Mouse (Mus musculus) myocyte (in vitro differentiated cells): ENCODE results near the gene AC134908.4. TPM values are rescaled to one million over a fixed set of nuclear protein-coding genes. Genes with fewer than 3 reads are reported as not detected.
A peak's percentile ranks its signal among the peaks of the same experiment; 100 is the strongest.

Experiments used
- H3K27me3 ChIP-seq: one replicate; pipeline ENCODE4 v1.6.1; 2011; ENCODE audit not compliant: control insufficient read depth, insufficient read depth, insufficient read length
- H3K36me3 ChIP-seq: one replicate; pipeline ENCODE4 v1.6.1; 2011; ENCODE audit not compliant: control insufficient read depth, insufficient read depth
- H3K4me2 ChIP-seq: one replicate; pipeline ENCODE4 v1.6.1; 2011; ENCODE audit warnings: low read depth, control low read depth
- H3K4me3 ChIP-seq: one replicate; pipeline ENCODE4 v1.5.1; 2011; ENCODE audit warnings: mild to moderate bottlenecking, control low read depth, moderate library complexity
- H3K79me2 ChIP-seq: one replicate; pipeline ENCODE4 v1.6.1; 2011; ENCODE audit not compliant: control insufficient read depth, insufficient read depth
- H3ac ChIP-seq: one replicate; pipeline ENCODE4 v1.6.1; 2011; ENCODE audit not compliant: control insufficient read depth, insufficient read length
- CEBPB ChIP-seq: IDR thresholded peaks from 2 replicates; pipeline ENCODE4 v1.6.1; 2011; ENCODE audit warnings: mild to moderate bottlenecking, moderate library complexity; ENCODE audit not compliant: poor library complexity, insufficient read depth, severe bottlenecking
- E2F4 ChIP-seq: IDR thresholded peaks from one replicate; pipeline ENCODE4 v1.6.1; 2011; ENCODE audit warnings: mild to moderate bottlenecking, control low read depth, moderate library complexity; ENCODE audit not compliant: insufficient read depth
- MAX ChIP-seq: IDR thresholded peaks from one replicate; pipeline ENCODE4 v1.6.1; 2011; ENCODE audit warnings: low read depth, mild to moderate bottlenecking, control low read depth
- MYOD1 ChIP-seq, 3 experiments: IDR thresholded peaks; one replicate each; pipeline ENCODE4 v1.6.1; 2011; ENCODE audit warnings: control low read depth in 2 of 3, low read depth in 2 of 3, mild to moderate bottlenecking in 2 of 3, moderate library complexity in 1 of 3; ENCODE audit not compliant: insufficient read length in 2 of 3, control insufficient read depth in 1 of 3
- MYOG ChIP-seq, 3 experiments: IDR thresholded peaks; one replicate each; pipeline ENCODE4 v1.6.1; 2011; ENCODE audit warnings: control low read depth in 2 of 3, low read depth in 2 of 3, mild to moderate bottlenecking in 2 of 3; ENCODE audit not compliant: insufficient read length in 2 of 3, control insufficient read depth in 1 of 3, insufficient read depth in 1 of 3
- POLR2A ChIP-seq: IDR thresholded peaks from one replicate; pipeline ENCODE4 v1.6.1; 2011; ENCODE audit warnings: low read depth, mild to moderate bottlenecking, control low read depth, moderate library complexity; ENCODE audit not compliant: insufficient read length
- POLR2AphosphoS2 ChIP-seq: IDR thresholded peaks from one replicate; pipeline ENCODE4 v1.6.1; 2011; ENCODE audit warnings: low read depth, control low read depth; ENCODE audit not compliant: insufficient read length
- REST ChIP-seq: IDR thresholded peaks from one replicate; pipeline ENCODE4 v1.6.1; 2011; ENCODE audit warnings: mild to moderate bottlenecking, control low read depth, moderate library complexity; ENCODE audit not compliant: insufficient read depth, insufficient read length
- SRF ChIP-seq: IDR thresholded peaks from one replicate; pipeline ENCODE4 v1.6.1; 2011; ENCODE audit warnings: low read depth; ENCODE audit not compliant: control insufficient read depth, insufficient read length
- TCF12 ChIP-seq: IDR thresholded peaks from one replicate; pipeline ENCODE4 v1.6.1; 2011; ENCODE audit warnings: mild to moderate bottlenecking, control low read depth; ENCODE audit not compliant: poor library complexity, insufficient read depth, severe bottlenecking
- TCF3 ChIP-seq: IDR thresholded peaks from one replicate; pipeline ENCODE4 v1.6.1; 2011; ENCODE audit warnings: low read depth, control low read depth; ENCODE audit not compliant: insufficient read length
- USF1 ChIP-seq: IDR thresholded peaks from one replicate; pipeline ENCODE4 v1.6.1; 2011; ENCODE audit warnings: low read depth, mild to moderate bottlenecking, control low read depth, moderate library complexity
- polyA plus RNA-seq: library from polyadenylated mRNA; unstranded; fragments of >200 nt; fragmentation: generic; extraction: Trizol; gene quantifications from one replicate; pipeline ENCODE4 v1.2.1, GENCODE M21; 2012; ENCODE audit warnings: missing spikeins

The AC134908.4 gene
- polyA plus RNA-seq, 1 experiment: not detected

- peak overlapping the region; percentile 47 for H3K4me3 ChIP-seq
- TF ChIP-seq POLR2A (no peak), REST (no peak), TCF12 (no peak), MAX (no peak), USF1 (no peak), MYOD1 (IDR thresholded peaks at IDR 0.05; ENCODE audit: control insufficient read depth in 1 of 3, insufficient read length in 2 of 3, low read depth in 2 of 3) (no peak)
- no peak overlapping the region for H3K4me2 ChIP-seq
Observed at GRCm38 (mm10) chr17:25794998-25795397, 461 bp downstream of the AC134908.4 start.

GRCm38 (mm10) chr17:25794197-25794596 is 1.3 kb downstream of the AC134908.4 start:
- no peak overlapping the region for H3K4me2 ChIP-seq
- H3K27me3 ChIP-seq: no peaks in the 10 kb centered on the region

More at GRCm38 (mm10) chr17:25794998-25795397, 461 bp downstream of the AC134908.4 start:
- H3K36me3 ChIP-seq: no peaks in the 10 kb centered on the region
- no peaks in the 10 kb centered on the region for H3K27me3 ChIP-seq
- H3ac ChIP-seq: no peak overlapping the region
- H3K79me2 ChIP-seq: no peaks in the 10 kb centered on the region

GRCm38 (mm10) chr17:25792615-25793014 is 2.8 kb downstream of the AC134908.4 start, which contains the start of gene Fam173a:
Fam173a (minus strand) TSS chr17:25792901.
- peak within 1 kb of the TSS; percentile 65 for H3K4me3 ChIP-seq
- peak within 1 kb of the TSS; percentile 19 for H3ac ChIP-seq
- TF ChIP-seq SRF (no peak), MYOG (IDR thresholded peaks at IDR 0.05; ENCODE audit: control insufficient read depth in 1 of 3, insufficient read depth in 1 of 3, insufficient read length in 2 of 3, low read depth in 2 of 3) (no peak), TCF3 (no peak), MAX (no peak), E2F4 (no peak), POLR2A (no peak), TCF12 (no peak), REST (no peak)
- H3K4me2 ChIP-seq: peak within 1 kb of the TSS; percentile 90
- no peaks in the 10 kb centered on the region for H3K27me3 ChIP-seq
- H3K36me3 ChIP-seq: no peaks in the 10 kb centered on the region
- H3K79me2 ChIP-seq: no peaks in the 10 kb centered on the region

More at GRCm38 (mm10) chr17:25794197-25794596, 1.3 kb downstream of the AC134908.4 start:
- no peaks in the 10 kb centered on the region for H3K79me2 ChIP-seq
- no peaks in the 10 kb centered on the region for H3K36me3 ChIP-seq
- no peak overlapping the region for H3K4me3 ChIP-seq
- TF ChIP-seq POLR2AphosphoS2: no peak
- no peak for TF ChIP-seq E2F4
- TF ChIP-seq USF1: no peak
- no peak for TF ChIP-seq REST
- no peak for TF ChIP-seq MYOG (IDR thresholded peaks at IDR 0.05; ENCODE audit: control insufficient read depth in 1 of 3, insufficient read depth in 1 of 3, insufficient read length in 2 of 3, low read depth in 2 of 3)
- TF ChIP-seq MAX: no peak
- TF ChIP-seq TCF3: no peak
- TF ChIP-seq CEBPB: no peak
- no peak for TF ChIP-seq TCF12
- H3ac ChIP-seq: no peak overlapping the region

- peak overlapping the region; percentile 65 for H3K4me3 ChIP-seq
- no peaks in the 10 kb centered on the region for H3K36me3 ChIP-seq
- H3K79me2 ChIP-seq: no peaks in the 10 kb centered on the region
- H3K27me3 ChIP-seq: no peaks in the 10 kb centered on the region
- H3K4me2 ChIP-seq: peak overlapping the region; percentile 90
- TF ChIP-seq POLR2AphosphoS2 (peak; percentile 91), SRF (no peak), MYOG (IDR thresholded peaks at IDR 0.05; ENCODE audit: control insufficient read depth in 1 of 3, insufficient read depth in 1 of 3, insufficient read length in 2 of 3, low read depth in 2 of 3) (peak in 1 of 3 experiments; percentile 16), POLR2A (peak; percentile 85)
- H3ac ChIP-seq: peak overlapping the region; percentile 19
Observed at GRCm38 (mm10) chr17:25791843-25792527, 3.5 kb downstream of the AC134908.4 start.

- TF ChIP-seq E2F4 (no peak), POLR2AphosphoS2 (peak; percentile 12), MYOD1 (IDR thresholded peaks at IDR 0.05; ENCODE audit: control insufficient read depth in 1 of 3, insufficient read length in 2 of 3, low read depth in 2 of 3) (no peak), MYOG (IDR thresholded peaks at IDR 0.05; ENCODE audit: control insufficient read depth in 1 of 3, insufficient read depth in 1 of 3, insufficient read length in 2 of 3, low read depth in 2 of 3) (no peak), REST (no peak)
- no peaks in the 10 kb centered on the region for H3K79me2 ChIP-seq
Observed at GRCm38 (mm10) chr17:25791320-25791842, 4.1 kb downstream of the AC134908.4 start.

More at GRCm38 (mm10) chr17:25791320-25791842, 4.1 kb downstream of the AC134908.4 start:
- H3K4me2 ChIP-seq: peak overlapping the region; percentile 90
- H3K36me3 ChIP-seq: no peaks in the 10 kb centered on the region
- peak overlapping the region; percentile 19 for H3ac ChIP-seq
- H3K4me3 ChIP-seq: peak overlapping the region; percentile 65
- H3K27me3 ChIP-seq: no peaks in the 10 kb centered on the region
